Mouse (Mus musculus) midbrain, embryonic 15.5 days (tissue): Measurements from ENCODE around the gene Arhgef15. TPM values are rescaled to one million over a fixed set of nuclear protein-coding genes. Genes with fewer than 3 reads are reported as not detected.

Experiments
- ATAC-seq: fragments of 200-750 bp; cut with Nextera tagmentation; replicated peaks from 2 replicates; pipeline ENCODE4 v1.8.0; 2017; ENCODE audit warnings: moderate TSS enrichment
- H3K27ac ChIP-seq: fragments of 300-500 bp; sonication (generic); 2 replicates; pipeline ENCODE4 v1.5.1; 2015; ENCODE audit warnings: mild to moderate bottlenecking, inconsistent platforms
- H3K27me3 ChIP-seq: fragments of 300-500 bp; sonication (generic); replicated peaks from 2 replicates; pipeline ENCODE4 v1.6.1; 2015; ENCODE audit warnings: inconsistent platforms
- H3K36me3 ChIP-seq: fragments of 300-500 bp; sonication (generic); replicated peaks from 2 replicates; pipeline ENCODE4 v1.6.1; 2015; ENCODE audit warnings: inconsistent platforms
- H3K4me1 ChIP-seq: fragments of 300-500 bp; sonication (generic); 2 replicates; pipeline ENCODE4 v1.6.1; 2015; ENCODE audit warnings: inconsistent platforms
- H3K4me2 ChIP-seq: fragments of 300-500 bp; sonication (generic); 2 replicates; pipeline ENCODE4 v1.6.1; 2015; ENCODE audit warnings: inconsistent platforms, mild to moderate bottlenecking, moderate library complexity
- H3K4me3 ChIP-seq: fragments of 300-500 bp; sonication (generic); 2 replicates; pipeline ENCODE4 v1.5.1; 2015; ENCODE audit warnings: mild to moderate bottlenecking, inconsistent platforms
- H3K9ac ChIP-seq: fragments of 300-500 bp; sonication (generic); 2 replicates; pipeline ENCODE4 v1.6.1; 2015; ENCODE audit warnings: mild to moderate bottlenecking, inconsistent platforms
- H3K9me3 ChIP-seq: fragments of 300-500 bp; sonication (generic); 2 replicates; pipeline ENCODE4 v1.6.1; 2016; ENCODE audit warnings: inconsistent platforms
- WGBS: fragments of 180-500 bp; shearing (Covaris S2); methylation state at CpG from one replicate; pipeline ENCODE4 v1.1.7; 2015; ENCODE audit warnings: mixed read lengths; 5-methylcytosine and 5-hydroxymethylcytosine counted together
- polyA plus RNA-seq: library from polyadenylated mRNA; unstranded; fragments of >200 nt; fragmentation: Nextera tagmentation; extraction: Ambion mirVana; gene quantifications from 2 replicates; pipeline ENCODE4 v1.2.1, GENCODE M21; 2015

Arhgef15 gene
- polyA plus RNA-seq, 1 experiment from 2014 or later = 28.7 TPM

DNA sequence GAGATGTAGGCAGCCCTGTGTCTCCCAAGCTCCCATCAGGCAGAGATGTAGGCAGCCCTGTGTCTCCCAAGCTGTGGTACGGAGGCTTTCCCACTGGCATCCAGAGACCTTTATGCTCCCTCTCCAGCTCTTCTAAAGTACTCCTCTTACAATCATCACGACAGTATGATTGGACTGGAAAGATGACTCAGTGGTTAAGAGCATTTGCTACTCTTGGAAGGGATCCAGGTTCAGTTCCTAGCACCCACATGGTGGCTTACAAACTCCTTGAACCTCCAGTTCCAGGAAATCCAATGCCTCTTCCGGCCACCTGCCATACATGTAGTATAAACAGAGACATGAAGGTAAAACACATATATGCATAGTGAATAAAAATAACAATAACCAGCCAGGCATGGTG lies 4.3 kb upstream of the Arhgef15 start:
- no peak overlapping the region for H3K4me2 ChIP-seq
- 88% methylated on average over 3 of the region's 3 CpGs for WGBS
- H3K27me3 ChIP-seq = peaks cover 5% of the 10 kb centered on the region; the same call in 1 of the 2 replicates
- H3K9ac ChIP-seq = no peak overlapping the region
- no peak for ATAC-seq
- H3K36me3 ChIP-seq = no peaks in the 10 kb centered on the region
- H3K4me1 ChIP-seq = no peaks in the 10 kb centered on the region
- H3K4me3 ChIP-seq = no peak overlapping the region
- H3K9me3 ChIP-seq = no peaks in the 10 kb centered on the region
- no peak overlapping the region for H3K27ac ChIP-seq

DNA sequence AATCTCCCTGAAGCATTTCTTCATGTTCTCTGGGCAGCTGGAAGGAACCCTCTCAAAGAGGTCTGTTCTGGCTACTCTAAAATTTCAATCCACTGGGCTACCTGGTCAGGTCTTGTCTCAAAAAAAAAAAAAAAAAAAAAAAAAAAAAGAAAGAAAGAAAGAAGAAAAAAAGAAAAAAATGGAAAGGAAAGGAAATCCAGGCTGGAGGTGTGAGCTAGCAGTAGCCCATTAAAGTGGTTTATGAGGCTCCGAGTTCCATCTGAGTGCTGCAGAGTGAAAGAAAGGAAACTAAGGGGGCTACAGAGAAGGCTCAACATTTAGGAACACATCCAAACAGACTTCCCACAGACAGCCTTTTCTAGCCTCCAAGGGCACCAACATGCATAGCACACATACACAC lies 691 bp upstream of the Arhgef15 start:
- H3K36me3 ChIP-seq = no peaks in the 10 kb centered on the region
- WGBS = 100% methylated on average over 1 of the region's 1 CpGs
- no peak overlapping the region for H3K27ac ChIP-seq
- ATAC-seq = no peak
- no peak overlapping the region for H3K4me2 ChIP-seq
- H3K27me3 ChIP-seq = peaks cover 24% of the 10 kb centered on the region
- H3K4me3 ChIP-seq = no peak overlapping the region
- no peaks in the 10 kb centered on the region for H3K9me3 ChIP-seq
- H3K4me1 ChIP-seq = peaks cover 12% of the 10 kb centered on the region
- no peak overlapping the region for H3K9ac ChIP-seq

DNA sequence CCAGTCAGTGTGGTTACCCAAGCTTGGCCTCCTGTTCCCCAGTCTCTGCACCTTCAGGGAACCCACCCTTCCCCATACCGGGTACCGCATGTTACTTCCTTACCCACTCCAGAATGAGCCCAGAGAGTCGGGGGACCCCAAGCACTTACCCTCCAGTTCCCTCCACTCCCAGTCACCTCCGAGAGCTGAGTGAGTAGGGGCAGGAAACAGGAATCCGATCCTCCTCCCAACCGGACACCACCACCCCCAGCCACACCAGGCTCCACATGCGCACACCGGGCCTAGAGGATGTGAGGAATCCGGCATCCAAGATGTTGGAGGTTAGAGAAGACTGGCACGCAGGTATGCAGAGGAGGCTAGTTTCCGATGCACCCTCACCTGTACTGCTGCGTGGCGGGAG lies 583 bp downstream of the Arhgef15 start:
- 32% methylated on average over 13 of the region's 13 CpGs for WGBS
- H3K9ac ChIP-seq = no peak overlapping the region
- peaks cover 12% of the 10 kb centered on the region for H3K4me1 ChIP-seq
- H3K27ac ChIP-seq = no peak overlapping the region
- H3K9me3 ChIP-seq = no peaks in the 10 kb centered on the region
- H3K4me2 ChIP-seq = no peak overlapping the region
- H3K27me3 ChIP-seq = peaks cover 25% of the 10 kb centered on the region
- no peaks in the 10 kb centered on the region for H3K36me3 ChIP-seq
- ATAC-seq = no peak
- H3K4me3 ChIP-seq = no peak overlapping the region

- peaks cover 25% of the 10 kb centered on the region for H3K27me3 ChIP-seq
- ATAC-seq = no peak
- H3K9me3 ChIP-seq = no peaks in the 10 kb centered on the region
- H3K4me1 ChIP-seq = peaks cover 12% of the 10 kb centered on the region
- H3K9ac ChIP-seq = no peak overlapping the region
- H3K27ac ChIP-seq = no peak overlapping the region
- no peak overlapping the region for H3K4me2 ChIP-seq
- H3K36me3 ChIP-seq = no peaks in the 10 kb centered on the region
- WGBS = 59% methylated on average over 3 of the region's 3 CpGs
- H3K4me3 ChIP-seq = no peak overlapping the region
These were observed 1.2 kb downstream of the Arhgef15 start for GRCm38 (mm10) chr11:68956107-68956506.

DNA sequence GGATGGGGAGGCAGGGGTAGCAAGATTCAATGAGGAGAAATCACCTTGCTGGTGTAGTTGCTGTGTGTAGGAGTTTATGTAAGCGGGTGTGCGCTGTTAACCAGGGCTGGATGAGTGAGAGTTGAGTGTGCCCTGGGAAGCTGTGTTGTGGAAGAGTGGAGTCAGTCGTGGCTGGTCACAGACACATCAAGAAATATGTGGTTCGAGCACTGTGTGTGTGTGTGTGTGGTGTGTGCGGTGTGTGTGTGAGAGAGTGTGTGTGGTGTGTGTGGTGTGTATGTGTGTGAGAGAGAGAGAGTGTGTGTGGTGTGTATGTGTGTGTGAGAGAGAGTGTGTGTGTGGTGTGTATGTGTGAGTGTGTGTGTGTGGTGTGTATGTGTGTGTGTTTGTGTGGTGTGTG lies 1.8 kb downstream of the Arhgef15 start:
- H3K36me3 ChIP-seq = no peaks in the 10 kb centered on the region
- peak overlapping the region; percentile 45; the same call in 1 of the 2 replicates for H3K4me2 ChIP-seq
- no peak overlapping the region for H3K27ac ChIP-seq
- H3K27me3 ChIP-seq = peaks cover 25% of the 10 kb centered on the region
- H3K9me3 ChIP-seq = no peaks in the 10 kb centered on the region
- peaks cover 12% of the 10 kb centered on the region for H3K4me1 ChIP-seq
- no peak for ATAC-seq
- H3K4me3 ChIP-seq = no peak overlapping the region
- no peak overlapping the region for H3K9ac ChIP-seq
- WGBS = 72% methylated on average over 5 of the region's 5 CpGs

DNA sequence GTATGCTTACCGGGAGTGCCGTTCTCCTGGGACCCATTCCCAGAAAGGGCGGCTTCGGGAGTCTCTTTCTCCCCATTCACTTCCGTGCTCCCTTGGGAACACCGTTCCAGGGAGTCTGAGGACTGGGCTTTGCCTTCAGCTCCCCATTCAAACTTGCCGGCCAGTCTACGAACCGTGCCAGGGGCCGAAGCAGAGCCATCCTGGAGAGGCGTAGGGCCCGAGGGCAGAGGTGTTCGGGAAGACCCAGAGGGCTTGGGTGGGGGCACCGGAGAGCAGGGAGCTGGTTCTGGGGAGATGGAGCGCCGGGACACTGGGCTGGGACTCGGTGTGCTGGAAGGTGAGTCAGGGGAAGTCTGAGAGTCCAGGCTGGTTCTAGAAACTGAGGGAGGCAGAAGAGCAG lies 2.9 kb downstream of the Arhgef15 start:
- WGBS = under 1% methylated on average over 17 of the region's 17 CpGs
- peak overlapping the region; percentile 23 for H3K4me3 ChIP-seq
- H3K9me3 ChIP-seq = no peaks in the 10 kb centered on the region
- H3K9ac ChIP-seq = peak overlapping the region; percentile 26; the same call in 1 of the 2 replicates
- peaks cover 12% of the 10 kb centered on the region for H3K4me1 ChIP-seq
- H3K27ac ChIP-seq = no peak overlapping the region
- H3K27me3 ChIP-seq = peaks cover 25% of the 10 kb centered on the region
- no peaks in the 10 kb centered on the region for H3K36me3 ChIP-seq
- H3K4me2 ChIP-seq = peak overlapping the region; percentile 45
- ATAC-seq = no peak

GRCm38 (mm10) chr11:68953903-68954302 lies 3.4 kb downstream of the Arhgef15 start:
- Histone ChIP-seq H3K27ac (no peak overlapping the region), H3K4me2 (peak overlapping the region; percentile 45), H3K9me3 (no peaks in the 10 kb centered on the region), H3K4me3 (0 out of 2 replicates have a peak overlapping the region, but pooled peaks have one; percentile 23), H3K27me3 (peaks cover 25% of the 10 kb centered on the region), H3K4me1 (peaks cover 12% of the 10 kb centered on the region), H3K9ac (no peak overlapping the region), H3K36me3 (no peaks in the 10 kb centered on the region)
- WGBS = 8% methylated on average over 13 of the region's 13 CpGs
- ATAC-seq = no peak

GRCm38 (mm10) chr11:68947542-68947993 lies 9.7 kb downstream of the Arhgef15 start:
- Histone ChIP-seq H3K9me3 (no peaks in the 10 kb centered on the region), H3K4me1 (peaks cover 17% of the 10 kb centered on the region), H3K4me2 (peak overlapping the region; percentile 55), H3K27ac (peak overlapping the region; percentile 91), H3K4me3 (peak overlapping the region; percentile 47), H3K27me3 (no peaks in the 10 kb centered on the region; the same call in 1 of the 2 replicates), H3K9ac (peak overlapping the region; percentile 43), H3K36me3 (no peaks in the 10 kb centered on the region)
- WGBS = 6% methylated on average over 12 of the region's 12 CpGs
- ATAC-seq = peak; percentile 90

DNA sequence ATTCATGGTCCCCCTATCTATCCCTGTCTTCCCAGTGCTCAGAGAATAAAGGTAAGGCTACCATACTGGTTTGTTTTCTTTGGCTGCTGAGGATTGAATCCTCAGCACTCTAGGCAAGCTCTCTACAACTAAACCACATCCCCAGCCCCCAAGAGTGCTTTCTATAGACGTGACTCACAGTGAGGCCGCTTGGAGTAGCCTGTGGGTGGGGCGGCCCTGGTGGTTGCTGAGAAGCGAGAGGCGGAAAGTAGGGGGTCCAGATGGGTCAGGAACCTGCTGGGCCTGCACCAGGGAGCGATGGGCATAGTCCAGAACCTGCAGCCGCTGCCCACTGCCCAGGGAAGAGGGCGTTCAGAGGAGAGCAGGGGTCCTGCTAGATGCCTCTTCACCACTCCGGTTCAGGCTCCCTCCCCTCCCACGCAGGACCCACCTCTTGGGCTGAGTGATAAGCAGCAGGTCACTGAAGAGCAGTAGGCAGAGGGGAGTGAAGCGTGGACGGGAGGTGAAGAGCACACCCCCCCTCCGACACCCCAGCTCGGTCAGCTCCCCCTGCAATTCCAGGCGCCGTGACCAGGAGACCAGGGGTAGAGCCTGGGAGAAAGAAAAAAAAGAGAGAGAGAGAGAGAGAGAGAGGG lies 10.4 kb downstream of the Arhgef15 start:
- Histone ChIP-seq H3K4me1 (peaks cover 17% of the 10 kb centered on the region), H3K4me2 (peak overlapping the region; percentile 55), H3K36me3 (no peaks in the 10 kb centered on the region), H3K4me3 (peak overlapping the region; percentile 47), H3K27me3 (no peaks in the 10 kb centered on the region; the same call in 1 of the 2 replicates), H3K9ac (peak overlapping the region; percentile 61), H3K9me3 (no peaks in the 10 kb centered on the region), H3K27ac (peak overlapping the region; percentile 91)
- peak; percentile 80 for ATAC-seq
- WGBS = 17% methylated on average over 14 of the region's 16 CpGs

- H3K27me3 ChIP-seq = no peaks in the 10 kb centered on the region
- H3K4me1 ChIP-seq = peaks cover 20% of the 10 kb centered on the region
- H3K9me3 ChIP-seq = no peaks in the 10 kb centered on the region
- no peak for ATAC-seq
- H3K36me3 ChIP-seq = no peaks in the 10 kb centered on the region
- WGBS = 92% methylated on average over 4 of the region's 4 CpGs
- no peak overlapping the region for H3K9ac ChIP-seq
- H3K4me3 ChIP-seq = peak overlapping the region; percentile 47
- H3K4me2 ChIP-seq = peak overlapping the region; percentile 55
- H3K27ac ChIP-seq = peak overlapping the region; percentile 91; the same call in 1 of the 2 replicates
These were observed 11.3 kb downstream of the Arhgef15 start for GRCm38 (mm10) chr11:68946001-68946400.

DNA sequence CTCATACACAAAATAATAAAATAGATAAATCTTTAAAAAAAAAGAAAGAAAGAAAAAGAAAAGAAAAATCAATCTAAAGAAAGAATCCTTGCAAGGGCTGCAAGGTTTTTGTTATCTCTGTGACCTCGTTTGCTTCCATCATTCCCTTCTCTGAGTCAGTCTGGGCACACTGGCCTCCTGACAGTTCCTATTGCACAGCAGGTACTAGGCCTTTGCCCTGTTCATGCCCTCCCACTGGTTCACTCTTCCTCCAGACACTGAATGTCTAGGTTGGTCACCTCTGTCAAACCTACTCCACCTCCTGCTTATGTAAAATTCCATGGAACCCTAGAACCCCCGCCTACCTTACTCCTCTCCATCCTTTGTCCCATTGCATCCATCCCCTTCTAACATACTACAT lies 12.0 kb downstream of the Arhgef15 start:
- H3K36me3 ChIP-seq = no peaks in the 10 kb centered on the region
- no peak overlapping the region for H3K27ac ChIP-seq
- no peak for ATAC-seq
- WGBS = 76% methylated on average over 2 of the region's 2 CpGs
- H3K4me1 ChIP-seq = peaks cover 27% of the 10 kb centered on the region
- H3K4me3 ChIP-seq = no peak overlapping the region
- no peaks in the 10 kb centered on the region for H3K27me3 ChIP-seq
- H3K9me3 ChIP-seq = no peaks in the 10 kb centered on the region
- H3K4me2 ChIP-seq = no peak overlapping the region
- H3K9ac ChIP-seq = no peak overlapping the region

- no peak overlapping the region for H3K4me3 ChIP-seq
These were observed 14.5 kb downstream of the Arhgef15 start for GRCm38 (mm10) chr11:68942731-68943130.

DNA sequence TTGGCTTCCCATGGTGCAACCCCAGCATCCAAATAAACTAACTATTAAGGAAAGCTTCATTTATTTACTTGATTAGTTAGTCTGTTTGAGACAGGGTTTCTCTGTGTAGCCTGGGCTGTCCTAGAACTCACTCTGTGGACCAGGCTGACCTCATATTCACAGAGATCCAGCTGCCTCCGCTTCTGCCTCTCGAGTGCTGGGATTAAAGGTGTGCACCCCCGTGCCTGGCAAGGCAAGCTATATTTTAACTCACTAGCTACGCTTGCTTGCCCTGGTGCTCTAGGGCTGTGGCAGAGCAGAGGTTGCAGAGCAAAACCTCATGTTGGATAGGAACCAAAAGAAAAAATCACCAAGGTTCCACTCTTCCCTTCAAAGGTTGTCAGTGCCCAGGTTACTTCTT lies 16.8 kb downstream of the Arhgef15 start:
- Histone ChIP-seq H3K9me3 (no peaks in the 10 kb centered on the region), H3K9ac (peak overlapping the region; percentile 46), H3K4me1 (peaks cover 19% of the 10 kb centered on the region), H3K27me3 (no peaks in the 10 kb centered on the region), H3K4me3 (peak overlapping the region; percentile 47), H3K36me3 (no peaks in the 10 kb centered on the region), H3K27ac (peak overlapping the region; percentile 88), H3K4me2 (peak overlapping the region; percentile 57)
- WGBS = 37% methylated on average over 4 of the region's 4 CpGs
- no peak for ATAC-seq

More at GRCm38 (mm10) chr11:68942731-68943130, 14.5 kb downstream of the Arhgef15 start:
- H3K4me2 ChIP-seq = no peak overlapping the region
- no peak for ATAC-seq
- H3K4me1 ChIP-seq = peaks cover 32% of the 10 kb centered on the region
- H3K36me3 ChIP-seq = no peaks in the 10 kb centered on the region
- no peak overlapping the region for H3K9ac ChIP-seq
- H3K9me3 ChIP-seq = no peaks in the 10 kb centered on the region
- 89% methylated on average over 8 of the region's 8 CpGs for WGBS
- H3K27ac ChIP-seq = no peak overlapping the region
- no peaks in the 10 kb centered on the region for H3K27me3 ChIP-seq
